Mouse (Mus musculus) retina, postnatal 1 day (tissue): ENCODE results near the gene Rtp2.

Source experiments
- DNase-seq: peaks from one replicate; pipeline ENCODE4 v3.0.0-alpha.2; 2012

Gene Rtp2

DNA sequence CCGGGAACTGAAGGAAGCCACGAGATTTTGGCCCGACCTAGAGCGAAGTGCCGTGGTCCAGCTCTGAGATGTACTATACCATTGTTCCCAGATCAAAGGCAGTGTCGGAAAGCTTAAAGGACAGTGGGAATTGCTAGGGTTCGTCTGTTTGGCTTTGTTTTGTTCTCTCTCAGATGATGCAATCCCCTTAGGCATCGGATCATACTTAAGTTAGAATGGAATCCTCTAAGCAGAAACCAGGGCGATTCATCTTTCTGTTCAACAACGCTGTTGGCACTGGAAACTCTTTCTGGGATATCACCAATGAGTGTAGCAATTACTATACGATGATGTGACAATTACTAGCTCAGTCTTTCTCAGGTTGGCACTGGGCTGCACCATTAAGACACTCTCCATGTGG, at the start of gene Rtp2:
Rtp2 (minus strand) TSS at position 101 of the 400 bp plus-strand sequence.
- peak; percentile 14 for DNase-seq

DNA sequence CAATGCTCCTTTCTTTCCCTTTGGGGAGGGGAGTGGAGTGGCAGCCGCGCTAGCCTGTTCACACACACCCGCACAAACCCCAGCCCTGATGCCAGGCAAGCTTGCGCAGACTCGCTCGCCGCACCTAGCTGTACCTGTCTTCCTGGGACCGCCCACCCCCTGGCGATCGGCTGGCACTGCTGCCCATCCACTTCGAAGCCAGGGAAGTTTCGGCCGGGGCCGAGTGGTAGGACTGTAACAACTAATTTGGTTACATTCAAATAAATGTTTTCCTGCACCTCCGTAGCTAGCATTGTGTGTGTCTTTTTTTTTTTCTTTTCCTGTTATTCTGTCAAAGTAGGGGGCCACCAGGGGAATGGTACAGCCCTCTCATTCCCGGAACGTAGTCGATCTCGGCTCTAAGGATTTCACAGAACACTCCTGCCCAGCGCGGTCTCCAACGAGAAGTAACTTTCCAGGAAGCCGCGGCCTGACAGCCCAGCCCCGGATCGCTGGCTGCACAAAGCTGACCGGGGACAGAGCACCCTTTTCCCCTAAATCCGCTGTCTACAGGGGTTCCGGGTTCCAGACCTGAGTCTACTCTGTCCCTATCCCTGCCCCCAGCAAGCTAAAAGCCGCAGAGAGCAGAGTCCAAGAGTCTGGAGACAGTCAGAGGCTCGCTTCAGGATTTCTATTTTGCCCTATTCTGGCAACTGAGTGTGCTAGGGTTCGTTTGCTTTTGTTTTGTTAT, 49.0 kb upstream of the Rtp2 start:
- DNase-seq, result peak; percentile 45

DNA sequence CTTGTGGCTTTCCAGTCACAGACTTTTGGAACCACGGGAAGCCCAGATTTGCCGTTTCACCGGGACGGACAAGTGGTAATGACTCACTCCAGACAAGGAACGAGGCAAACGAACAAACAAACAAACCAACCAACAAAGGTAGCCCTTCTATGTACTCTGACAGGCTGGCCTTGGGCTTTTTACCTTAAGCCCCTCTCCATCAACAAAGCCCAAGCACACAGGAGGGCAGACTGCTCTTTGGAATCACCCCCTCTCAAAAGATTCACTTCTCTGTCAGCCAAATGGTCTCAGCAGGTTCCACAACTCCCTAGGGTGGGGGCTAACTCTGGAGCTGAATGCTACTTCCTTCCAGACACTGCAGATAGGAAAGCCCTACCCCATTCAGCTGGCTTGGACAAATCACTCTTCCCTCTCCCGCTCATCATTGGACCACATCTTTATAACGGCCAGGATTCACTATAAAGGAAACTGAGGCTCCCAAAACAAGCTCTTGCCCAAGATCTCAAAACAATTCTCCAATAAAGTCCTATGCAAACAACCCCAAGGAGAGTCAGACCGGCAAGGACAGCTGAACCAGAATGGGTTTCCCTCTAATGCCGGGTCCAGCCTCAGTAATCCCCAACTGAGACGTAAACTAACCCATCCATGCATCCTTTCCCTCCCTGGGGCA, 48.1 kb upstream of the Rtp2 start:
- DNase-seq, result no peak

DNA sequence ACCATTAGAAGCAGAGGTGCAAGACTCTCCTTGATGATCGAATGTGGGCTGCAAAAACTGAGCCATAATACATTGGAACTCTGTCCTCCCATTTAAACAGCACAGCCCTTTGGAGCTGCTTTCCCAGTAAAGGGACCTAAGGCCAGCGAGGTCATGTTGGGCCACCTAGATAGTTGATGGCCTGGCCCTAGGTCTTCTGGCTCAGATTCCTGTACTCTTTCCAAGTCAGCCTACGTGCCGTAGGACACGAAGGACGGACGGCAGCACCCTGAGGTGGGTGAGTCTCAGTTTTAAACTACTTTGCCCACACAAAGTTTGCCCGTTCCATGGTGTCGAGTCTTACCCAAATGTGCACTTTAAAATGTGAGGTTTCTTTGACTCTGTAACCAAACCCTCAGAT, 47.3 kb upstream of the Rtp2 start:
- DNase-seq, result no peak

DNA sequence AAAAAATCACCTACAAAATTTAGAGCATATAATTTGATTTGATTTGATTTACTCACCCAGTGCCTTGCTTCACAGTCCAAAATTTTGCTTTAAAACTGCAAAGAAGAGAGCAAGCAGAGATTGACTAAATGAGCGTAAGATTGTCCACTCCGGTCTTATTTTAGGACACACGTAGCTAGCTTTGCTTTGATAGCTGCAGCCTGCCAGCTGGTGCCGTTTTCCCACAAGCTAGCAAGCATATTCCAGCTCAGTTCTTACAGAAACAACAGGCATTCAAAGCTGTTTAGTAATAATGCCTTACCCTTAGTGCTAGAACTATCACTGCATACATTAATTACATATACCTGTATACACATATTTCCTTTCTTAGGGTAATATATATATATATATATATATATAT, 46.3 kb upstream of the Rtp2 start:
- DNase-seq, result no peak

DNA sequence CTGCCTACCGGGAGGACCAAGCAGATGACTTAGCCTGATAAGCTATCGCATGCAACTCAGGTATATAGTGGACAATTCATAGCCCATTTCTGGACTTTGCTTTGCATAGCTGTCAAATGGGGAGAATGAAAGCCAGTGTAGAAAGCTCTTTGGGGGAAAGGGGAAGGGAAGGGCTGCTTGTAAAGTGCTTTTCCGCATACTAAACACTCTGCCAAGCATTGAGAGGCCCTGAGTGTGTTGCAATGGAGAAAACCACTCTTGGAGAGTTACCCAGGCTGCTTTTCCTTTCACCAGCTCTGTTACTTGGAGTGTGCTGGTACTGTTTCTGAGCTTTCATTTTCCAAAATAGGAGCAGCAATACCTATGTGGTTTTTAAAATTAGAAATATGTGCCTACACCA, 45.5 kb upstream of the Rtp2 start:
- no peak for DNase-seq

DNA sequence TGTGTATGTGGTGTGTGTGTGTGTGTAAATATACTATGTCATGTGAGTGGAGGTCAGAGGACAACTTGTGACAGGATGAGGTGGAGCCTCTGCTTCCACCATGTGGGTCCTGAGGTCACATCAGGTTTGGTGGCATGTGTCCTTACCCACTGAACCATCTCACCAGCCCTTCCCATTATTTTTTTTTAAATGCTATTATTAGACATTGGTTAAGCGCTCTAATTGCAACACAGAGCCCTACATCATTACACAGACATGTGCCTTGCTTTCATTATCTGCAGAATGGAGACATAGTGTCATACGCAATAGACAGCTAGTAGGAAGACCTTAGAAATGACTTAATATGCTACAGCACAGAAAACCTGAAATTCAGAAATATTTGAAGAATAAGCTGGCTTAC, 44.0 kb upstream of the Rtp2 start:
- DNase-seq, result no peak

DNA sequence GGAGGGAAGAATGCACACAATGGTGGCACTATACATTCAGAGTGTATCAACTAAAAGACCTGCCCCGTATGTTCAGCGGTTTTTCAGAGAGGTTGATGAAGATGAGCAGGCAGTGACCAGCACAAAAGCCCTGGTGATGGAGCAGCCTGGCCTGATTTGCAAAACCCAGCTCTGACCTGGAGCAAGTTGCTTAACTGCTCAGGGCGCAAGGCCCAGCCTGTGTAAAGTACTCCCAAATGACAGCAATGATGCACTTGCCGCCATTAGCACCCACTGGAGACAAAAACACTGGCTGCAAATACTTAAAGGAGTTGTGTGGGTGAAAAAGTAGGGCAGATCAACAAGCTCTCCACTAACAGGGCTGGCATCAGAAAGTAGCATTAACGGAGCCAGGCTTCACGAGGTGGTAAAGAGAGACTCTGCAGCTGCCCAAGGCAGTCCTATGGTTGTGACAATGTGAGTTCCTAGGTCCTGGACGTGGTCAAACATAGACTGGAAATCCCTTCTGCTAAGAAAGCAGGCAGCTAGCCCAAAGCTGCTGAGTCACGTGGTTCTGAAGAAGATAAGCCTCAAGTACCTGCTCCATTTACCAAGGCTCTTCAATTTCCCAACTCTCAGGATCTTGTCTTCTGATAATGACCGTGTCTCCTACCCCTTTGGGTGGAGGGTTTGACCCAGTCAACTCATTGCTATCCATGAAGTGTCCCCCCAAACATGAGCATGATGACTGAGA, 41.6 kb upstream of the Rtp2 start:
- DNase-seq, result no peak

DNA sequence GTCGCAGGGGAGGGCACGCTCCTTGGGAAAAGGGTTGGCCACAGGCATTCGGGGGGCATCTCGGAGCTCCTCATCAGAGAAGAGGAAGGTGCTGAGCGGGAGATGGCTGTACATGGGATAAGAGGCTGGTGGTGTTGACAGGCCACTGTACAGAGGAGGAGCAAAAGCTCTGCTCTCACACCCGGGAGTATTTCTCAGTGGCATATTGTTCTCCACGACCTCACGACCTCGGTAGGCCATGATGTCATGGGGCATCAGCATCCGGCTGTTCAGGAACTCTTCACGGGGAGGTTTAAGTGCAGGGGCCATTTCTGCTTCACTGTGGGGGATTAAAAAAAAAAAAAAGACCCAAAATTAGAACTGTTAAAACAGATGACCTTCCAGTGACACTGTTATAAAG, 40.7 kb upstream of the Rtp2 start:
- DNase-seq, result peak; percentile 52

DNA sequence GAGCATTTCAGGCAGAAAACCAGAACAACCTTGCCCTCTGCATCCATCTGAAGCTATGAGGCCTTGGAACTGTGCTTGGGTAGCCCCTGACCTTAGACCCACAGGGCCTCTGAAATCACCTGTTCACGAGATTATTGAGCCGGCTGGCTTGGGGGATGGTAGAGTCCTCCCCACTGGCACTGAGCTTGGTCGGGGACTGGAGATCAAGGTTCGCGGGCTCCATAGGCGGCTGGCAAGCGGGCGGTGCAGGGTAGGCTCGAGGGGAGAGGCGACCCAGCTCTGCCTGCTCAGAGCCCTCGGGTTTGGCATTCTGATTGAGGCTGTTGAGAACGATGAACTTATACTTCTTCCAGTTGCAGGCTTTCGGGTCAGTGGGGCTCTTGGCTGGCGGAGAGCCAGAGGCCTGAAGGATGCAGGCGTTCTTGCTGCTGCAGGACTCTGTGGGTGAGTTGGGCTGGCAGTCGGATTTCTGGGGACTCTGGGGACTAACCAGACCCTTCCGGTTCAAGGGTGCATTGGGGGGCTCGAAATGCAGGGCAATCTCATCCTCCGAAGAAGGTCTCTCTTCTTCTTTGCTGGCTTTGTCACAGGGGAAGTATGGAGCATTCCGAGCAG, 40.0 kb upstream of the Rtp2 start:
- peak; percentile 52 for DNase-seq

DNA sequence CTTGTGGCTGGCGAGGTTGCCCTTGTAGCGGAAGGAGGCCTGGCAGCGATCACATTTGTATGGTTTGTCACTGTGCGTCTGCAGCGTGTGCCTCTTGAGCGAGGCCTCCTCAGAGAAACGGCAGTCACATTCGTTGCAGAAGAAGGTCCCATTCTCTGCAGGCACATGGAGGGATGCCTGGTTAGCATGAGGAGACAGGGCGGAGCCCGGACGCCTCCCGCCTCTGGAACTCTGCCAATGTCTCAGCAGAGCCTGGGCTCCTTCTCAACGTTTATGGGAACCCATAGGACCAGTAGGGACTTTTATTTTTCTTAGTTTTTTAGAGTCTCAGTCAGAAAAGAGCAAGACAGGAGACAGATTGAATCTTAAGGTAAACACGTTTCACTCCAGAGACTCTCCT, 37.7 kb upstream of the Rtp2 start:
- no peak for DNase-seq

DNA sequence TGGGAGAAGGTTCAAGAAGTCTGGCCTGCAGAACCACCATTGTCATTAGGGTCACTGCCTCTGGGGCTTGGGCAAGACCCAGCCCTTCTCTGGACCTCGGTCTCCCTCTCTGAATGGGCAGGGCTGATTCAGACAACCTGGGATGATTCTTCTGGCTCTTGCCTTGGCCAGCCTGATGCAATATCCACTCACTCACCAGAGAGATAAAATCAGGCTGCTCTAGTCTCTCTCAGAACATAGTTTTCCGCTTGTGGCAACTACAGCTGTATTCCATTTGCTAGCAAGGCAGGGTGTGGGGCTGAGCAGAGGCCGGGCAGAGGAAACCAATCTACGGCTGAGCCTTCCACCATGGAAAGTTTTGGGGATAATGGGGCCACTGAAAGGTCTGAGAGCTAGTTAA, 36.7 kb upstream of the Rtp2 start:
- DNase-seq, result no peak

DNA sequence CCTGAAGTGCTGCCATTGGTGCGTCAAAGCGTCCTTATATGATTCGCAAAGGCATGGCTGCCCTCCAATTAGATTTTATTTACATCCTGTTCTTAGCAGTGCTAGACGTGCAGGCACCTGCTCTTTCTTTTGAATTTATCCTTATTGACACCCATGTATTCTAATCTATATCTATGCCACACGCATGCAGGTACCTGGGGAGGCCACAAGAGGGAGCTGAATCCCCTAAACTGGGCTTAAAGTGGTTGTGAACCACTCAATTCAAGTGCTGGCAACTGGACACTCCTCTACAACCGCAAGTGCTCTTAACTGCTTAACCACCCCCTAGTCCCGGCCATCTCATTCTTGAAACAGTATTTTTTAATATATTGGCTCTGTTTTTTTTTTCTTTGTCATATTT, 35.1 kb upstream of the Rtp2 start:
- DNase-seq, result no peak

DNA sequence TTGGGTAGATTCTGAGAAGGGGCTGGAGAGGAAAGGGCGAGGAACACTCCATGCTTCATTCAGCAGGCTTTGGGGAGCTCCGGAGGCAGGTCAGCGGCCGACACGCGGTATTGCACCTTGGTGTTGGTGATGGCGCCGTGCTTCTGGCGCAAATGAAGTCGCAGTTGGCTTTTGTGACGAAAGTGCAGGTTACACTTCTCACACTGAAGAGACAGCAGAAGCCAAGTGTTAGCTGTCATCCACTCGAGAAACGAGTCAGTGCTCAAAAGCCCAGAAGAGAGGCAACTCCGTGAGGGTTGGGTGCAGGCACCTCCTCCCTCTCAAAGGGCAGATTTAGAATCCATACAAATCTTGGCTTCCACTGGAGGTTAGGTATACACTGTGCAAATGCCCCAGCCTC, 33.9 kb upstream of the Rtp2 start:
- no peak for DNase-seq

DNA sequence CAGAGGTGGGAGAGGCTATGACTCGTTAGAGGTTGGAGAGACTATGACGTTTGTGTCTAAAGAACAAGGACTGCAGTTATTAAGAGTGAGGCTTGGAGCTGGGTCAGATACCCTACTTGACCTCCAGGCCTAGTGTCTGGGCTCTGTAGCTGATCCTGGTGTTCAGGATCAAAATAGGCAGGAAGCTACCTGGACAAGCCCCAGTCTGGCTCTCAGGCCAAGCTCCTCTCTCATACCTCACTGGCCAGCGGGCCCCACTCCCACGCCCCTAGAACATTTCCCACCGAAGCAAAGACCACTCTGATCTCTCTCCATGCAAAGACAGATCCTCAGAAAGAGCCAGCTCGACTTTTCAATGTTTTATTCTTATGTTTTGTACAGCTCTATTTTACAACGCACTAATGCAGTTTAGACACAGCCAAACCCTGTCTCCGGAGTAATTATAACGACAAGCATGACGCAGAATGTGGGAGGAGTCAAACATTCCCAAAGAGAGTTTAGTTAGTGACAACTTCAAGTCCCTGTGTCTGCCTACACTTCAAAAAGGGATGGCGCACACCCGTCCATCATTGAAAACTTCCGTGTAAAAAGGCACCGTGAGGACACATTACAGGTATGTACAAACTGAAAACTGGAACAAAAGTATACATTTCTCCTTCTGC, 32.6 kb upstream of the Rtp2 start:
- no peak for DNase-seq

DNA sequence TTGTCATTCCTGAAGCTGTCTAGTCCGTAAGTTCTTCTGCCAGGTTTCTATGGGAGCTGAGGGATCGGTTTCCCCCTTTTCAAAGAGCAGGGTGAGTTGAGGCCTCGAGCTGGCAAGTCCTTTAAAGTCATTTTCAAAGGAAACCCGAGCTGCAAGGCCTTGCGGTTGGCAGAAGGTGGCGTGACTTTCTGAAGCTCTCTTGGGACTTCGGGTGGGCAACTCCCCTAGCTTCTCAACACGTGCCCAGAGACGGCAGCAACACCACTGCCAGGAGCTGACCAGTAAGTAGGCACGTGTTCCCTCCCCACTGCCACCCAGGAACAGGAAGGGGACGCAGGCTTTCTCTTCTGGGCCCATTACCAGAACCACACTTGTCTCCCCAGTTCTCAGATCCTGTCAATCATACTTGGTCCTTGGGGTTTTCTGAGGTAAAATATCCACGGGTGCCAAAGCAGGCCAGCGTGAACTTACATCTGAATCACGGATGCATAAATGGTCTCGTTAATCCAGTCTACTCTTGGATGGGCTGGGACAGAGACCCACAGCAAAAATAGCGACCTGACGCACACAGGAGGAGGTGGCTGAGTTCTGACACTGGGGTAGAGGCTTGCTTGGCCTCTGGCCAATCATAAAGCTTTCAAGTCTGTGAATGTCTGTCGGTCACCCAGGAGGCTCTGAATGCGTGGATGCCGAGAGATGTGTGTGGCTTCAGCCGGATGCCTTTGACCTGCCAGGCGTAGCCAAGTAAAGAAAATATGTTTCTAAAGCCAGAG, 31.9 kb upstream of the Rtp2 start:
- peak; percentile 44 for DNase-seq

DNA sequence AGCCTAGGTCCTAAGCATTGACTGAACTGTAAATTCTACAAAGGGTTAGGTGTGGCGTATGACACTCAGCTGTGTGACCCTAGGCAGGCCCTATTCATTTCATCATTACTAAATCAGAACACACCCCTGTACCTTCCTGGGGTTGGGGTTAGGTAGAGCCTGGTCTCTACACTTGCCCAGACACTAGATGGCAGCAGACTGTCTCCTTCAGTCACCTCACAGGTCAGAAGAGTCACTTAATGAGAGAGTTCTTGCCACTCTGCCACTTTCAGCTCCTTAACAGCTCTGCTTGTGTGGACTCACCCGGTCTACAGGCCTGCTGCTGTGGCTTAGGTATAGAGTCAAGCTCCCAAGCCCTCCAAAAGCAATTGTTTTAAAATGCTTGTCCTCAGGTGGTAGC, 30.2 kb upstream of the Rtp2 start:
- DNase-seq, result no peak

DNA sequence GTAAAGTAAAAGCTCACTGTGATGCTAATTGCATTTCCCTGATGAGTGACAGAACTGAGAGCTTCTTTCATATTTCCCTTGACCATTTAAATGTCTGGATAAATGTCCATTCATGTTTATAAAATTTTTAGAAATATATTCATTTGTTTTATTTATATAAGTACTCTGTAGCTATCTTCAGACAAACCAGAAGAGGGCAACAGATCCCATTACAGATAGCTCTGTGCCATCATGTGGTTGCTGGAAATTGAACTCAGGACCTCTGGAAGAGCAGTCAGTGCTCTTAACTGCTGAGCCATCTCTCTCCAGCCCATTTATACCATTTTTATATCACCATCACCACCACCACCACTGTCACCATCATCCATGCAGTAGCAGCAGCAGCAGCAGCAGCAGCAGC, 26.7 kb upstream of the Rtp2 start:
- DNase-seq, result no peak

DNA sequence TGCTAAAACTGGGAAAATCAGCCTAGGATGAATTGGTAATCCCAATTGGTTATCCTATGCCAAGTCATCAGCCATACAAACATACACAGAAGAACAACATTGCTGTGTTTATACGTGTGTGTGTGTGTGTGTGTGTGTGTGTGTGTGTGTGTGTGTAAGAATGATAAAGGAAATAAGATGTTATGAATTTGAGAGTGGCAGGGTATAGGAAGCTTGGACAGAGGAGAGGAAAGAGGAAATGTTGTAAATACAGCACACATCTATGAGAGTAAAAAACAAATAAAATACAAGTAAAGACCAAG, 21.7 kb upstream of the Rtp2 start:
- DNase-seq, result no peak

DNA sequence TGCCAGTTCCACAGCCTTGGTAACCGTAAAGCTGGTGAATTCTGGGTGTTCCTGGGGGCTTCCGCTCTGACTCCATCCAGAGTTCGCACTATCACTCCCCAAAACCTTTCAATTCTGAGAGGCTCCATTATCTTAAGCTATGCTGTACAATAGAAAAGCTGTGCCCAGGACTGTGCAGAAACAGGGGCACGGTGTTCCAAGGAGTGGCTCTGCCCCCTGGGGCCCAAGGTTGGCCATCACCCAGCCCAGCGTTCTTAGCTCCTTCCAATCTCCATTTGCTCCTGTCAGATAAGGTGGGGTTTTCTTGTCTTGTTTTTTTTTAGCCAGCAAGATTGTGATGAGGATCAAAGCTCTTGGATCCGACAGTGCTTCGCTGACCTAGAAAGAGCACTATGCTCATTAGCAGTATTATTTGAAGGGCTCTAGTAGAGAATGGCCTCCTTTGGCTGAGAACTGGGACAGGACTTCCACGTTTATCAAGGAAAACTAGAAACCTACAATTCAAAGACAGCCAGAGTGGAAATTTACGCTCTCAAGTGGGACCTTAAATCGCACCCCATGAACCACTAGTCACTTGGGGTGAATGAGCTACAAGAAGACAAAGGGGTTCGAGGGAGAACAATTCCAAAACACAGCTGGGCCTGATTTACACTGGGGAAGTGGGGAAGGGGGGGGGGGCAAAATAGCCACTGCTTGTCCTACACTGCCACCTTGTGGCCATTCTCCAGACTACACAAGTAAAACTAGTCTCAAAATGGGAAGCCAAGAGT, 21.2 kb upstream of the Rtp2 start:
- peak; percentile 79 for DNase-seq

DNA sequence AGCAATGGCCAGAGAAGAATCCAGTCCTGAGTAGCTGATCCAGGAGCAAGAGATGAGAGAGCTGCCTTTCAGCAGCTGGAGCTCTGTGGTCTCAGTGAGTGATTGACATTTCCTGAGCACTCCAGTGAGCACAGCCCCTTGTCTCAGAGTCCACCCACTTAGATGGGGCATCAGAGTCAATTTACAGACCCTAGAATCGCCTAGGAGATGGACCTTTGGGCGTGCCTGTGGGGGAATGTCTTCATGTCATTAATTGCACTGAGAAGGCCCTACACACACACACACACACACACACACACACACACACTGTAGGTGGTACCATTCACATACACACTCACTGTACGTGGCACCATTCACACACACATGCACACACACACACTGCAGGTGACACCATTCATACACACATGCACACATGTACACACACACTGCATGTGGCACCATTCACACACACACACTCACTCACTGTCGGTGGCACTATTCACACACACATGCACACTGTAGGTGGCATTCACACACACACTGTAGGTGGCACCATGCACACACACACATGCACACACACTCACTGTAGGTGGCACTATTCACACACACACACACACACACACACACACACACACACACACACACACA, 20.0 kb upstream of the Rtp2 start:
- DNase-seq, result no peak
